Mouse (Mus musculus) kidney, adult 2 months (tissue): ENCODE data around the gene Ppp1r9a. TPM values are rescaled to one million over a fixed set of nuclear protein-coding genes. Genes with fewer than 3 reads are reported as not detected.

Experiments used
- DNase-seq: peaks from one replicate; pipeline ENCODE4 v3.0.0; 2021
- H3K27ac ChIP-seq: fragments of 200-500 bp; 2 replicates; pipeline ENCODE4 v1.5.1; 2012; ENCODE audit warnings: low read depth, low read length, control low read depth, inconsistent platforms; ENCODE audit not compliant: insufficient read depth
- H3K27me3 ChIP-seq: fragments of 200-500 bp; replicated peaks from 2 replicates; pipeline ENCODE4 v1.6.1; 2012; ENCODE audit warnings: mild to moderate bottlenecking, moderate library complexity, low read length, inconsistent platforms; ENCODE audit not compliant: control insufficient read depth, insufficient read depth
- H3K36me3 ChIP-seq: fragments of 200-500 bp; 2 replicates; pipeline ENCODE4 v1.6.1; 2012; ENCODE audit warnings: mild to moderate bottlenecking, moderate library complexity, low read length, inconsistent platforms; ENCODE audit not compliant: control insufficient read depth, insufficient read depth
- H3K4me1 ChIP-seq: fragments of 200-500 bp; 2 replicates; pipeline ENCODE4 v1.6.1; 2011; ENCODE audit warnings: low read length; ENCODE audit not compliant: control insufficient read depth, insufficient read depth
- H3K4me3 ChIP-seq: fragments of 200-500 bp; 2 replicates; pipeline ENCODE4 v1.5.1; 2011; ENCODE audit warnings: mild to moderate bottlenecking, low read depth, low read length, control low read depth; ENCODE audit not compliant: insufficient read depth
- CTCF ChIP-seq: fragments of 200-500 bp; conservative IDR thresholded peaks from 2 replicates; pipeline ENCODE4 v1.5.1; 2011; ENCODE audit warnings: low read depth, mild to moderate bottlenecking, control low read depth, low read length, moderate library complexity, mixed read lengths; ENCODE audit not compliant: insufficient read depth, insufficient read length
- POLR2A ChIP-seq: fragments of 200-500 bp; IDR thresholded peaks from one replicate; pipeline ENCODE4 v1.6.1; 2011; ENCODE audit warnings: low read depth, low read length, control low read depth
- WGBS: fragments of 180-500 bp; shearing (Covaris S2); methylation state at CpG from one replicate; pipeline ENCODE4 v1.1.7; 2018; 5-methylcytosine and 5-hydroxymethylcytosine counted together
- polyA plus RNA-seq: library from polyadenylated mRNA; depleted of rRNA; stranded (reverse); fragments of >200 nt; gene quantifications from 2 replicates; pipeline ENCODE4 v1.2.3, GENCODE M21; 2012

Gene Ppp1r9a
- polyA plus RNA-seq, 1 experiment, result 3.0 TPM

DNA sequence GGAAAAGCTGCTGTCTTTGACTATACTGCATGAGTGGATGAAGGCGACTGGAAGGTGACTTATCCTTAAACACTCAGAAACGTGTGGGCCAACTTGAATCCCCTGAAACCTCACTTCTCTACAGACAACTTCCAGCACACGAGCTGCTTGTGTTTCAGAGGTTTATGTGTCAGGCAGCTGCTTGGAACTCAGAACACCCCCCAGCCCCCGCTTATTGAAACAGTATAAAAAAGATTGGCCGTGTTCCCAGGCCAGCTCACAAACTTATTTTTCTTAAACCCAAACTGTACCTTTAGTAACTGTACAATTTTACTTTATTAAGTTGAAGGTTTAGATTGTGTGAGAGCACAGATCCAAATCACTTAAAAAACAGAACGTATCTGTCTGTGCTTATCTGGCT lies 53.9 kb downstream of the Ppp1r9a start:
- no peak for DNase-seq
- 64% methylated on average over 6 of the region's 6 CpGs for WGBS
- no peaks in the 10 kb centered on the region for H3K27me3 ChIP-seq
- no peak overlapping the region for H3K4me3 ChIP-seq
- no peaks in the 10 kb centered on the region for H3K36me3 ChIP-seq
- TF ChIP-seq CTCF, result no peak
- TF ChIP-seq POLR2A, result no peak
- H3K27ac ChIP-seq, result no peak overlapping the region
- H3K4me1 ChIP-seq, result no peaks in the 10 kb centered on the region; the same call in 1 of the 2 replicates

- TF ChIP-seq POLR2A (no peak), CTCF (no peak)
- Histone ChIP-seq H3K27ac (no peak overlapping the region), H3K27me3 (no peaks in the 10 kb centered on the region), H3K4me1 (no peaks in the 10 kb centered on the region), H3K36me3 (no peaks in the 10 kb centered on the region), H3K4me3 (no peak overlapping the region)
- WGBS, result 50% methylated on average over 4 of the region's 4 CpGs
- DNase-seq, result no peak
These were observed 59.5 kb downstream of the Ppp1r9a start for GRCm38 (mm10) chr6:4962197-4962596.

- Histone ChIP-seq H3K4me1 (no peaks in the 10 kb centered on the region), H3K27me3 (no peaks in the 10 kb centered on the region), H3K4me3 (no peak overlapping the region), H3K36me3 (no peaks in the 10 kb centered on the region), H3K27ac (no peak overlapping the region)
- TF ChIP-seq POLR2A (no peak), CTCF (no peak)
- 61% methylated on average over 5 of the region's 5 CpGs for WGBS
- no peak for DNase-seq
These were observed 60.3 kb downstream of the Ppp1r9a start for GRCm38 (mm10) chr6:4963049-4963448.

- Histone ChIP-seq H3K36me3 (no peaks in the 10 kb centered on the region), H3K4me1 (no peaks in the 10 kb centered on the region), H3K27me3 (no peaks in the 10 kb centered on the region), H3K4me3 (no peak overlapping the region), H3K27ac (no peak overlapping the region)
- TF ChIP-seq POLR2A (no peak), CTCF (no peak)
- no peak for DNase-seq
- WGBS, result 90% methylated on average over 4 of the region's 4 CpGs
These were observed 64.5 kb downstream of the Ppp1r9a start for GRCm38 (mm10) chr6:4967236-4967635.

GRCm38 (mm10) chr6:4971229-4971628 lies 68.5 kb downstream of the Ppp1r9a start:
- 96% methylated on average over 9 of the region's 9 CpGs for WGBS
- no peaks in the 10 kb centered on the region for H3K36me3 ChIP-seq

GRCm38 (mm10) chr6:4972808-4973207 lies 70.1 kb downstream of the Ppp1r9a start:
- H3K27me3 ChIP-seq, result no peaks in the 10 kb centered on the region
- DNase-seq, result peak; percentile 28
- no peak overlapping the region for H3K27ac ChIP-seq
- WGBS, result 34% methylated on average over 6 of the region's 6 CpGs
- no peak for TF ChIP-seq POLR2A
- no peak for TF ChIP-seq CTCF
- H3K4me1 ChIP-seq, result no peaks in the 10 kb centered on the region
- H3K4me3 ChIP-seq, result no peak overlapping the region
- H3K36me3 ChIP-seq, result no peaks in the 10 kb centered on the region

More at GRCm38 (mm10) chr6:4971229-4971628, 68.5 kb downstream of the Ppp1r9a start:
- TF ChIP-seq POLR2A (no peak), CTCF (no peak)
- no peaks in the 10 kb centered on the region for H3K27me3 ChIP-seq
- no peak for DNase-seq
- H3K4me3 ChIP-seq, result no peak overlapping the region
- H3K4me1 ChIP-seq, result no peaks in the 10 kb centered on the region
- H3K27ac ChIP-seq, result no peak overlapping the region

GRCm38 (mm10) chr6:4973337-4973736 lies 70.6 kb downstream of the Ppp1r9a start:
- H3K27ac ChIP-seq, result no peak overlapping the region
- no peak overlapping the region for H3K4me3 ChIP-seq
- no peaks in the 10 kb centered on the region for H3K27me3 ChIP-seq
- WGBS, result 74% methylated on average over 10 of the region's 10 CpGs
- peak; percentile 11 for DNase-seq
- H3K4me1 ChIP-seq, result no peaks in the 10 kb centered on the region
- no peak for TF ChIP-seq CTCF
- TF ChIP-seq POLR2A, result no peak
- H3K36me3 ChIP-seq, result no peaks in the 10 kb centered on the region
